Mouse (Mus musculus) left cerebral cortex, postnatal 10 days (tissue): ENCODE results near the gene Milr1. TPM values are rescaled to one million over a fixed set of nuclear protein-coding genes. Genes with fewer than 3 reads are reported as not detected.
A peak's percentile ranks its signal among the peaks of the same experiment; 100 is the strongest.
"Not testable (repeated sequence)": the region's sequence is repeated elsewhere in the genome, so short reads cannot be mapped to it uniquely, and the experiment has no call there.

ENCODE experiments used
- DNase-seq, 2 experiments: peaks; one replicate each; pipeline ENCODE4 v3.0.0; 2021 to 2022; ENCODE audit warnings: low spot score in 2 of 2, mixed read lengths in 1 of 2; ENCODE audit errors: extremely low spot score in 1 of 2
- intact Hi-C: fragments of 180-260 bp; cut with DNase I; formaldehyde crosslinking; loops from one replicate; pipeline ENCODE4 v1.15.1; 2025
- total RNA-seq, 2 experiments: library from RNA; stranded (reverse); gene quantifications; 2 replicates each; pipeline ENCODE4 v1.2.3; 2021

The Milr1 gene
- total RNA-seq, 2 experiments from 2014 or later, result 0.45 to 1.1 TPM

DNA sequence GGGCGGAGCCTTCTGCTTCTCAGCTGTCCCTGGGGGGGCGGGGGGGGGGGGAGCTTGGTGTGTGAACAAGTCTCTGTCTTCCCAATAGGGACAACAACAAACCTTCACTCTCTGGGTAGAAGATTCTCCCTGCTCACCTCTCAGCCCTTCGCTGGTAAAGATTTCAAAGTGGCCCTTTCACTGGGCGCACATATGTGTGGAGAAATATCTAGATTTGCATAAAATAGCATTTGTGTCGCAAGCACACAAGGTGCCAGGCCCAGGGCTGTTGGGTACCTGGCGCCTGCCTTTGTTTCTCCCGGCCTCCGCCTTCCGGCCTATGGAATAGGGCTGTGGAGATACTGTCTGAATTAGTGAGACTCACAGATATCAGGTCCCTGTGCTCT is 11.8 kb downstream of the Milr1 start:
- intact Hi-C loops, result no loop called here
- DNase-seq, result no peak

DNA sequence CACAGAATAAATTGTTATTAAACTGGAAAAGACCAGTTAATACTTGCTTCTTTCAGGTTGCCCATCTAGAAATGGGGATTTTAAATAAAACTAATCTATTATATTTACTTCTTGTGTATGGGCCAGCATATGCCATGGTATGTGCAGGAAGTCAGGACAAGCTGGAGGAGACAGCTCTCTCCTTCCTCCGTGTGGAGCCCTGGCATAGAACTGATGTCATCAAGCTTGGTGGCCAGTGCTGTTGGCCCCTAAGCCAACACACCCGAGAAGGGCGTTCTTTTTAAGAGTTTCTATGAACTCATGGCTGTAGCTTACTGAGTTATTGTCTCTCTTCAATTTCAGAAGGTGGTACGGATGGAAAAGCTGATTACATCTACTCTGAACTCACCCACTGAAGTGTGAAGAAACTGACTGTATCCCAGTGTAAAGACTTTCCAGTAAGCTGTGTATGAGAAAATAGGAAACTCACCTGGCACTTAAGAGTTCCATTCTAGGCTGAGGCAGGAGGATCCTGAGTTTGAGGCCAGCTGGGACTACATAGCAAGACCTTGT is 15.7 kb downstream of the Milr1 start:
- intact Hi-C loops, result no loop called here
- DNase-seq, result no peak

DNA sequence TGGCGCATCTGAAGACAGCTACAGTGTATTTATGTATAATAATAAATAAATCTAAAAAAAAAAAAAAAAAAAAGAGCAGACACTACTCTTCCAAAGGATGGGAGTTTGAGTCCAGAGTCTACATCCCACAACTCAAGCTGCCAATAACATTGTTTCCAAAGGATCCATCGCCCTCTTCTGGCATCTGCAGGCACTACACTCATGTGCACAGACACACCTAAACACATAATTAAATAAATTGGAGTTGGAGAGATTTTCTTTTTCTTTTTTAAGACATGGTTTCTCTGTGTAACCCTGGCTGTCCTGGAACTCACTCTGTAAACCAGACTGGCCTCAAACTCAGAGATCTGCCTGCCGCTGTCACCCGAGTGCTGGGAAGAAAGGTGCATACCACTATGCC is 16.5 kb downstream of the Milr1 start:
- DNase-seq, result no peak
- intact Hi-C loops, result no loop called here

DNA sequence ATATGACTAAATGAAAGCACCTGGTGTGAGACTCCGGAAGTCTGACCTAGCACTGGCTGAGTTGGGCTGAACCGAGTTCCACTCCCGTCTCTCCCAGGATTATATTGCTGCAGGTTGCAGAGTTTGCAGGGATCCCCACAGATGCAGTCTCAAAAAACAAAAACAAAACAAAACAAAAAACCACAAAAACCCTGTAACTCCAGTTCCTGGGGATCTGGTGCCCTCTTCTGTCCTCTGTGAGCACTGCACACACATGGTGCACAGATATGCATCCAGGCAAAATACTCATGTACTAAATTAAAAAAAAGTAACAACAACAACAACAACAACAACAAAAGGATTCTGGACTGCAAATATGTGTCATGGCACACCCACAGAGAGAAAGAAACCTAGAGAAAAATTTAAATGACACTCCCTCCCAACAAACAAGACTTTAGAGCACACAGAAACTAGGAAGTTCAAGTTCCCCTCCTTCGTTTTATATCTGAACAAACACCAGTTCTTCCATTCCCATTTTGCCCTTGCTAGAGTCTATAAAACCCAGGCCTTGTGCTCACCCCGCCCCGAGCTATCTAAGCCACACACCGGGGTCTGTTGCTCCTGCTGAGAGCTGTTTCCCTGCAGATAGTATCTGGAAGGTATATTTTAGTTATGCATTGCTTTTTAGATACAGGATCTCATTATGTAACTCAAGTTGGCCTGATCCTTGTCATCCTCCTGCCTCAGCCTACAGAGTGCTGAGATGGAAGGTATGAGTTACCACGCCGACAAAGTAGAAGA is 19.4 kb downstream of the Milr1 start:
- DNase-seq, result no peak
- intact Hi-C loops, result no loop called here

DNA sequence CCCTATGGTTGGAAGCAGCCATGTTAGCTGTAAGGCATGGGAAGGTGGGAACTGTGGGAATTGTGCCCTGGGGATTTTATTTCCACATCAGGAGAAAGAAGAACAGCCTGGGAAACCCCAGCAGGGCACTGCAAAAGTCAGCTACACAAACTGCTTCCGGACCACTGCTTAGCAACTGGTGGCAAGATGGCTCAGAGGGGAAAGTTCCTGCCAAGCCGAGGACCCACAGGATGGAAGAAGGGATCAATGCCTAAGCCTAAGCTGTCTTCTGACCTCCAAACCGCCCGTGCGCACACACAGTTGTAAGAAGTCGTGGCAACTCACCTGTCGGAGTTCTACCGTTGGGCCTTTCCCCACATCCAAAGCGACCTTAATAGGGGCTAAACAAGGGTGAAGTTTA is 22.0 kb downstream of the Milr1 start:
- no peak for DNase-seq
- intact Hi-C loops, result no loop called here

DNA sequence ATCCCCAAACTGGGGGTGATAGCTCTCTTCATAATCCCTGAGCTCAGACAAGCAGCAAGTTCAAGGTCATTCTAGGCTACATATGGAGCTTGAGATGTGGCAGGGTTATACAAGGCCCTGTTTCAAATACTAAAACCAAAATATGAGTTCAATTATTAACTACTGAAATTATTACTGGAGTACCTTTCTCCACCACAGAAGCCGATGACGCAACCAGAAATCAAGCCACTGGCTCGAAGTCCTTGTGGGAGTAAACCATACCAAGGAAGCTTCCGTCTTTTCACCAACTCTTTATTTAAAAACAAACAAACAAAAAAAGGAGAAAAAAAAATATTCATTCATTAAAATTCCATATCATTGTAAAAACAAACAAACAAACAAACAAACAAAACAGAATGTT is 25.9 kb downstream of the Milr1 start:
- no peak for DNase-seq
- intact Hi-C loops, result no loop called here

DNA sequence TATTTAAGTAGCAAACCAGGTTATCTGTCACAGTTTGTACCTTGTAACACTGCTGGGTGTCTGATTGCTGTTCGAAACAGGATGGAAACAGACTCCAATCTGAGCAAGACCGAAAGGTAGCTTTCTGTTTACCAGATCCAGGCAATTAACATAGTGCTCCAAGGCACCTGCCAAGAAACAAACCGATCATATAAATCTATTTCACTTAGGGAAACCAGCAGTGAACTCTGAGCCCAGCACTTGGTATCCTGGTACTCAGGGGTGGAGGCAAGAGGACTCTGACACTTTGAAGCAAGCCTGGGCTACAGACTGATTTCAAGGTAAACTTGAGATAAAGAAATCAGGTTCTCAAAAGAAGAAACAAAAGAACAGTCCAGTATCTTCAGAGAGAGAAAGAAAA is 26.4 kb downstream of the Milr1 start:
- no peak for DNase-seq
- intact Hi-C loops, result no loop called here

DNA sequence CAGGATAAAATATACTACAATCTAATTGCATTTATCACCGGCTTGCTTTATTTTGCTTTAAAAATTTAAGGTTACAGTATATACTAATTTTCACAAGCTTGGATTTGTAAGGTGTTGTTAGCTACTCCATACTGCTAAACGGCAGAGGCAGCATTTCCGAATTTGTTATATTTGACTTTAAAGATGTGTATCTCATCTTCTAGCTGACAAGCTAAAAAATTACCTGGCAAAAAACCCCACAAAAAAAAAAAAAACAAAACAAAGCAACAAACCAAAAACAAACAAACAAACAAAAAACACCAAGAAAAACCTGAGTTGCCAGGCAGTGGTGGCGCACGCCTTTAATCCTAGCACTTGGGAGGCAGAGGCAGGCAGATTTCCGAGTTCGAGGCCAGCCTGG is 27.1 kb downstream of the Milr1 start:
- intact Hi-C loops, result no loop called here

DNA sequence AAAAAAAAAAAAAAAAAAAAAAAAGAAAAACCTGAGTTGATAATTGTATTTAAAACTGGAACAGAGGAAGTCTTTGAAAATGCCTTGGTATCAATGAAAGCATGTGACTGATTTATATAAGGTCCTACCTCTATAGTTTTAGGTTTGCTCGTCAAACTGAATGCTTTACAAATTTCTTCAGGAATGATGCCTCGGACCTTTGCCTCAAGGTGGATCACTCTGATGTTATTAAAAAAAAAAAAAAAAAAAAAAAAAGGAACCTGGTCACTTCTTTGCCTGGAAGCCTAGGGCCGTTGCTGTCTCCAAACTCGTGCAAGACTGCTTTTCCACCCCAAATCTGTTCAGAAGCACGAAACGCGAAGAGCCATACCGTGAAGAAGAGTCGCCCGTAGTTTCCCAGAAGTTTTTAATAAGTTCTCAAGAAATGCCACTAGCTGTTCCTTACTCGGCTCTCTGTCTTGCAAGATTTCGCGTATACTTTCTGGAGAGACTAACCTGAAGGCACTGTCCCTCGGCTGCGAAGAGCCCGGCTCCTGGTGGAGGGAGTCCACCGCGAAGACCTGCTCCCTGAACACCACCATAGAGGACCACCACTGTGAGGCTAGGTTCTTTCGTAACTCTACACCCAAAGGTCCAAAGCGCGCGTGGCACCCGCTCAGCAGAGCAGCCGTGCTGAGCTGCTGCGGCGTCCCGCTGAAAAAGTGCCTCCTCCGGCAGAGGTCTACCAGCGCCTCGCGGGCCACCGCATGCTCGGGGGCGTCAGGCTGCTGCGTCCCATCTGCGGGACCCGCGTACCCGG is 27.8 kb downstream of the Milr1 start:
- DNase-seq, result no peak
- intact Hi-C loops, result no loop called here

More for the DNA sequence above, 27.1 kb downstream of the Milr1 start:
- no peak for DNase-seq

DNA sequence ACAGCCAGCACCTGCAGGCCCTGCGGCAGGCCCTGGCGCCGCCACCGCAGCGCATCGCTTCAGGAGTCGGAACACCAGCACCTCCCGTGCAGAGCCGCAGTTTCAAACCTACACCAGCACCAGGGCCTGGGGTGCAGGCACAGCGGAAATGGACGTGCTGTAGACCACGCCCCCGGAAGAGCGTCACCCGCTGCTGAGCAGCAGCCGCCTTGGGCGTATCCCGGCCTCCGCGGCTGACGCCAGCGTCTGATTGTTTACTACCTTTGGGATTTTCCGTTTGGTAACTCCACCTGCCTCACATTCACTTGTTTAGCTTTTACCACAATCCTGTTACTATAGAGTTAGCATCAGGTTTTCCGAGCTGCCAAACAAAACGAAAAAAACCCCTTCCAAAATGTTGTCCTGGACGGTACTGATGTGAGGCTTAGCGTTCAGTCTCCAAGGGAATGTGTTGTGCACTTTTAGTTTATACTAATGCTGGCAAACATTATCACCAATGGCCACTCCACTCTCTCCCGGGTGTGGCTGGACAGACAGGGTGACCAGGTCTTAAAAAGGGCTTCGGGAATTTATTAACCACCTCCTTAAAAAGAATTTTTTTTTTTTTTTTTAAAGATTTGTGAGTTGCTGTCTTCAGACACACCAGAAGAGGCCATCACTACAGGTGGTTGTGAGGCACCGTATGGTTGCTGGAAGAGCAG is 28.5 kb downstream of the Milr1 start, which contains the start of gene Polg2:
Gene Polg2 (minus strand): TSS at position 150 of the 701 bp plus-strand sequence.
- peak; percentile 83 to 93 for DNase-seq
- intact Hi-C loops, result no loop called here

DNA sequence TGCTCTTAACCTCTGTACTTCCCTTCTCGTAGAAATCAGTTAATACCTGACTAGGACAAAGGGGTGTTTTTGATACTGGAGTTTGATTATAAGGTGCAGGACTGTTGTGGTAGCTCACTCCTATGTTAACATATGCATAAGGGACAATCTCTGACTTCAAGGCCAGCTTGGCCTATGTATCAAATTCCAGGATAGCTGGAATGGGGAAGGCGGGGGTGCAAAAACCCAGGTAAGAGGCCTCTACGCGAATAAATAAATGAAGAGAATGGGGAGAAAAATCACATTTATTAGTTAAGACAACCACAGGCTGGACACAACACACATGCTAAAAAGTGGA is 29.0 kb downstream of the Milr1 start:
- no peak for DNase-seq

DNA sequence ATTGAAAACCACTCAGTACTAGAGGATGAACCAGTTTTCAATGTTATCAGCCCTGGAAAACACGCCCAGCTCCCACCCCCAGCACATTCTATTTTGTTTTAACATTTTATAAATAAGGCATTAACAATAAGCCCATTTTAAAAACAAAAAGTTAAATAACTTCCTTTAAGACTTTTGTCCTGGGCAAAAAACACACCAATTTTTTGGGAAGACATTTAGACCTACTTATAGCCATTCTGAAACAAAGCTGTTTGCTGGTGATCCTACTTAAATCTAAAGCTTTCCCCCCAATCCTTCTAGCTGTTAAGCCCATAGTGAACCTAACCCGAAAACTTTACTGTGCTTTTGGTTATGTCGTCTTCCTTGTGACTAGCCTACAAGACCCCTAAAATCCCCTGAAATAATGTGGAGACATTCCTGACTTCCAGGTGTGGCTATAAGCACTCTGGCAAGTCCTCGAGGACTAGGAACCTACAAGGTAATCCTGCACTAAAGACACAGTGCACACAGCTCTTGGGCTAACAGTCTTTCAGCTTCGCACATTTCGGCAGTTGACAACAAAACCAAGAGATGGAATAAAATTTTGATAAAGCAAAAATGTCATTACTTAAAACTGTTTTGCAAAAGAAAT is 29.7 kb downstream of the Milr1 start:
- intact Hi-C loops, result no loop called here
- no peak for DNase-seq

More for the DNA sequence above, 29.0 kb downstream of the Milr1 start:
- intact Hi-C loops, result no loop called here

DNA sequence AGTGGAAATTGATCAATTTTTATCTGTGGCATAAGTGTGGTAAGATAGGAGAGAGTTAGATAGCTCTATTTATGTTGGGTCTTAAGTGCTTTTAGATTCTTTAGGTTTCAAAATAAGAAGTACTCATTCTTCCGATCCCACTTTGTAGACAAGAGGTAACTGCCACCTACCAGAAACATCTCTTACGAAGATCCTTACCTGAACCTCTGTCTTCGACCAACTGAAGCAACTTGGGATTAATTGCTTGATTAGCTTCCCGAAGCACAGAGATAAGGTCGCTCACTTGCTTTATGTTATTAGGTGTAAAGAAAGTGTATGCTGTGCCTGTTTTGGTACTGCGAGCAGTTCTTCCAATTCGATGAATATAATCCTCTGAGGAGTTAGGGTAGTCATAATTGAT is 31.2 kb downstream of the Milr1 start:
- intact Hi-C loops, DNase-seq: not testable (repeated sequence)

DNA sequence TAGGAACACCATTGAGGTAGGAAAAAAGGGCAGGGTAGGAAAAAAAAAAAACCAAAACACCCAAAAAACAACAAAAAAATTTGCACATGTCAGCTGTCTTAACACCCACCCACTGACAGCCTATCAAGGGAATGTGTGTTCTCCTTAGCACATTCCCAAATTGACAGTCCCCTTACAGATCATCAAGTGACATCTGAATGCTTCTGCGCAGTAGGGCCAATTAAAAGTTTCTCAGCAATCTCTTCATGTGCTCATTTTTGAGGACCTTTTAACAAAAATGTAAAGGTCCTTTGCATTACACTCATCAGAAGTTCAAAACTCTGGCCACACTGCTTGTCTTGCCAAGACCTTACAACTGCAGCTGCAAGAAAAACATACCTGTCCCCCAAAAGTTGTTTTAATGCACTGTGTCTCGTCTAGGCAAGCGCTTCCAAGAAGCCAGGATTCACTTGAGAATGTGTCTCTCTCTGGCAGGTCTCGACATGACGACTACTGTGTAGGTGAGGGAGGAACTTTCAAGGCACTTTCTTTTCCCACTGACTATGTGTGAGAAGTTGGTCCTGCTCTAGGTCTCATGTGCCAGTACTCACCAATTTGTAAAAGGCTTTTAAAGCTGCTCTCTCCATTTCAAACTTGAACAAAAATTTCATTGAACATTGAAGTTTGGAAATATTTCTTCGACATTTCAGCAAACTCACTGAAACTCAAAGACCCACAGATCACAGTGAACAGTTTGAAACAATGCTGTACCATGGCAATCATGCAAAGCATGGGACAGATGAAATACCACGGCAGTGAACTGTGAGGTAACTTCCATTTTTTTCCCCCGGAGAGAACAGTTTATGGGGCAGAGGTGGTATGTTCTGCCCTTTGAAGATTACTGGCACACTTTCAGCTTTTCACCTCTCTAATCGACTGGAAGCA is 32.1 kb downstream of the Milr1 start:
- intact Hi-C loops, result no loop called here
- no peak for DNase-seq

DNA sequence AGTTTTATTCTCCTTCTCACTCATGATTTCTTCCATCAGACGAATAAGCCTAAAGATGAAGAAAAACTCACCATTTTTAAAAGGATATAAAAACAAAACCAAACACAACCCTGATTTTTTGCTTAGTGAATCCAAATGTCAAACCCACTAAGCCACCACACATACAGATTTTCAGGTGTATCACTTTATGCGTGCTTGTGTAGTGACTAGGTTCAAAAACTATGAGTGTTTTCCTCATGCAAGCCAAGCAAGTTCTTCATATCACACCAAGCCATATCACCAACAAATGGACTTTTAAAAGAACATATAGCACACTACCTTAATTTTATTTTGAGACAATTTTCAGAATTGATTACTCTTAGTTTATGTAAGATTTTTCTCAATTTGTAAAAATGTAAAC is 33.5 kb downstream of the Milr1 start:
- no peak for DNase-seq
- intact Hi-C loops, result no loop called here

DNA sequence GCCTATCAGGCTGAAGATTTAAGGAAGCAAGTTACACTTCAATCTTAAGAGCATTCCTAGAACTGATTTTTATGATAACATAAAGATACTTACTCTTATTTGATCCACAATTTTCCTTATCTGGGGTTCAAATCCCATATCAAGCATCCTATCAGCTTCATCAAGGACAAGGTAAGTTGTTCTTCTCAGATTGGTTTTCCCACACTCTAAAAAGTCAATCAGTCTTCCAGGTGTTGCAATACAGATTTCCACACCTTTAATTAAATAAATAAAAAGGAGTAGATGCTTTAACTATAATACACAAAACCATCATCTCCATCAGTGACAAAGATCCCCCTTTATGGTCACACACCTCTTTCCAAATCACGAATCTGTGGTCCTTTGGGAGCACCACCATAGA is 34.0 kb downstream of the Milr1 start:
- intact Hi-C loops, result no loop called here
- no peak for DNase-seq

DNA sequence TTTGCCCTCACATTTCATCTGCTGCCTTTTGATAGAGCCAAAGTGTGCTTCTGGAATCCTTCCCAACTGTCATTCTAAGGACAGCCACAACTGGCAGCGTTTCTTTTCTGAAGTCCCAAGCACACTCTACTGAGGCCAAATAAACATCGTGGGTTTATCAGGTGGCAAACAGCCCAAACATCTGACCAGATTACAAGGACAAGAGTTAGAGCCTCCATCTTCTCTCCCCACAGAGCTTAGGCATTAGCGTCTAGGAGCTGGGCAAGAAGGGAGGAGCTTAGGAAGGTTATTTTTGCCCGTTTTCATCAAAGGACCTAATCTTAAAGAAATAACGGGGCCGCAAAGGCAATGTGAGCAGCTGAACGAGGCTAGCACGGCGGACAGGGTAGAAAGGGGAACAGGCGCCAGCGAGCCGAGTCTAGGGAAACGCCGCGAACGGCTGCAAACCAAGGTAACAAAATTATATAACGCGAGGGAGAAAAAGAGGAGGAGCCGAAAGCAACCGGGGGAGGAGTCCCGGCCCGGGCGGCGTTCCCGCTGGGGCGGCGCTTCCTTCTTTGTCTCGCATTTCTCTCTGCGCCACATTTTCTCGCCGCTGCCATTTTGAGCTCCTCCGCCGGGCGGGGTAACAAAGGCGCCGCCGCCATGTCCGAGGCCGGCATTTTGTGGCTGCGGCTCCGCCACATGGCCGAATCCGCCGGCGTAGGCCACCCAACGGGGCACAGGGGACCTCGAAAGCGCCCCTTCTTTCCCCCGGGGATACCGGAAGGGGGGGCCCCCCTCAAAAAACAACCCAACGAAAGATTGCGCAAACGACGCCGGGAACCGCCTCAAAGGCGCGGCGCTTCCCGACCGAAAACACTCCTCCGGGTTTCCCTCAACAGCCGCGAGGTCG is 36.4 kb downstream of the Milr1 start:
- intact Hi-C loops, result no loop called here
- DNase-seq, result peak; percentile 84 to 94
